Mouse (Mus musculus) brain, embryonic 14.5 days (tissue): ENCODE data around the gene Slc39a9.

Experiments
- CTCF ChIP-seq: fragments of 200-500 bp; IDR thresholded peaks from 2 replicates; pipeline ENCODE4 v1.5.1; 2012; ENCODE audit warnings: inconsistent platforms, mild to moderate bottlenecking, moderate library complexity, borderline replicate concordance; ENCODE audit not compliant: insufficient read depth, insufficient read length; ENCODE audit errors: extremely low read depth
- POLR2A ChIP-seq: fragments of 200-500 bp; IDR thresholded peaks from 2 replicates; pipeline ENCODE4 v1.6.1; 2012; ENCODE audit warnings: mild to moderate bottlenecking, inconsistent platforms, borderline replicate concordance; ENCODE audit not compliant: poor library complexity, insufficient read depth, insufficient read length, severe bottlenecking; ENCODE audit errors: extremely low read depth

GRCm38 (mm10) chr12:80691671-80692091 lies 48.0 kb downstream of the Slc39a9 start:
- TF ChIP-seq POLR2A (no peak), CTCF (no peak)
